Mouse (Mus musculus) ES-E14 (cell line): ENCODE results near the gene Foxp1. TPM values are rescaled to one million over a fixed set of nuclear protein-coding genes. Genes with fewer than 3 reads are reported as not detected.

Source experiments
- DNase-seq: peaks from one replicate; pipeline ENCODE4 v3.0.0-alpha.2; 2013; ENCODE audit warnings: low read depth, low spot score
- H3K27ac ChIP-seq: 2 replicates; pipeline ENCODE4 v1.5.1; 2012; ENCODE audit warnings: low read depth, mild to moderate bottlenecking, low read length, moderate library complexity, mixed read lengths; ENCODE audit not compliant: poor library complexity, insufficient read depth, severe bottlenecking
- H3K36me3 ChIP-seq: 2 replicates; pipeline ENCODE4 v1.6.1; 2012; ENCODE audit warnings: mild to moderate bottlenecking, low read length, moderate library complexity, mixed read lengths; ENCODE audit not compliant: control insufficient read depth, poor library complexity, insufficient read depth, severe bottlenecking
- H3K4me1 ChIP-seq, 2 experiments: fragments of 150-350 bp in 1 of 2; sonication (generic) in 1 of 2; 2 replicates each; pipeline ENCODE4 v1.6.1; 2012; ENCODE audit warnings: low read length in 2 of 2, mild to moderate bottlenecking in 1 of 2, mixed read lengths in 1 of 2; ENCODE audit not compliant: control insufficient read depth in 2 of 2, insufficient read depth in 2 of 2, poor library complexity in 1 of 2
- H3K4me3 ChIP-seq, 2 experiments: fragments of 150-350 bp in 1 of 2; sonication (generic) in 1 of 2; 2 replicates each; pipeline ENCODE4 v1.5.1; 2012; ENCODE audit warnings: low read length in 2 of 2, low read depth in 1 of 2, mild to moderate bottlenecking in 1 of 2, mixed read lengths in 1 of 2; ENCODE audit not compliant: insufficient read depth in 1 of 2, poor library complexity in 1 of 2, severe bottlenecking in 1 of 2
- H3K9ac ChIP-seq: 2 replicates; pipeline ENCODE4 v1.6.1; 2012; ENCODE audit warnings: low read depth, mild to moderate bottlenecking, low read length, mixed read lengths; ENCODE audit not compliant: poor library complexity, insufficient read depth, severe bottlenecking
- H3K9me3 ChIP-seq: fragments of 150-350 bp; sonication (generic); 2 replicates; pipeline ENCODE4 v1.6.1; 2012; ENCODE audit warnings: low read depth, mild to moderate bottlenecking, low read length; ENCODE audit not compliant: control insufficient read depth, insufficient read depth
- CHD2 ChIP-seq: IDR thresholded peaks from 2 replicates; pipeline ENCODE4 v1.6.1; 2014; ENCODE audit warnings: mild to moderate bottlenecking, low read depth, low read length, inconsistent platforms
- HCFC1 ChIP-seq: IDR thresholded peaks from 2 replicates; pipeline ENCODE4 v1.6.1; 2012; ENCODE audit warnings: low read length, inconsistent platforms, borderline replicate concordance; ENCODE audit not compliant: insufficient read depth
- MAFK ChIP-seq: IDR thresholded peaks from 2 replicates; pipeline ENCODE4 v1.6.1; 2014; ENCODE audit warnings: mild to moderate bottlenecking, low read depth, low read length, inconsistent platforms; ENCODE audit not compliant: insufficient read depth
- ZC3H11A ChIP-seq: IDR thresholded peaks from 2 replicates; pipeline ENCODE4 v1.6.1; 2012; ENCODE audit warnings: low read depth, mild to moderate bottlenecking, inconsistent platforms, low read length, borderline replicate concordance
- ZNF384 ChIP-seq: IDR thresholded peaks from 2 replicates; pipeline ENCODE4 v1.6.1; 2012; ENCODE audit warnings: low read depth, low read length, inconsistent platforms
- in situ Hi-C, 2 experiments: fragments of 600-800 bp; cut with MboI; formaldehyde crosslinking; loops; one replicate each; pipeline ENCODE4 v1.15.1; 2025; ENCODE audit warnings: low sequenced_read_pairs in 2 of 2, inconsistent platforms in 1 of 2; ENCODE audit not compliant: unreplicated experiment in 2 of 2
- total RNA-seq: library from RNA; depleted of rRNA; stranded (reverse); fragments of 300-350 nt; gene quantifications from 2 replicates; pipeline ENCODE4 v1.2.3, GENCODE M21; 2012

The Foxp1 gene
- total RNA-seq, 1 experiment = 70.0 TPM

DNA sequence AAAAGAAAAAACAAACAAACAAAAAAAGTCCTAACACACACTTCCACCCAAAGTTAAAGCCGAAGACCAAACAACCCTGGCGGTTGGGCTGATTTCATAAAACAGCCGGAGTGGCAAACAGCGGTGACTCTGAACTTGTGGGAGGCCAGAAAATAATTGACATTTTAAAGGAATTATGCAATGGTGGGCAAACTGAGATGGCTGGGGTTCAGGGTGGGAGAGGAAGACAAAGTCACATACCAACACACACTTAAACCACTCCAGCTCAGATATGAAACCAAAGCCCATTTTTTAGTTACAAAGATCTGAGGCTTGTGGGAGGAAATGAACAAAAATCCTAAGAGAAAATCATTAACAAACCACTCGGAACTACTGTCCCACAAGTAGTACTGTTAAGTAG is 17.6 kb upstream of the Foxp1 start:
- Histone ChIP-seq H3K36me3 (no peaks in the 10 kb centered on the region), H3K4me3 (no peak overlapping the region), H3K4me1 (peaks cover 3 to 5% of the 10 kb centered on the region in 2 experiments), H3K9me3 (no peaks in the 10 kb centered on the region), H3K27ac (no peak overlapping the region), H3K9ac (no peak overlapping the region)
- in situ Hi-C loops = no loop called here
- TF ChIP-seq HCFC1 = no peak
- TF ChIP-seq MAFK = no peak
- no peak for TF ChIP-seq ZNF384
- no peak for TF ChIP-seq CHD2
- no peak for TF ChIP-seq ZC3H11A
- DNase-seq = no peak

DNA sequence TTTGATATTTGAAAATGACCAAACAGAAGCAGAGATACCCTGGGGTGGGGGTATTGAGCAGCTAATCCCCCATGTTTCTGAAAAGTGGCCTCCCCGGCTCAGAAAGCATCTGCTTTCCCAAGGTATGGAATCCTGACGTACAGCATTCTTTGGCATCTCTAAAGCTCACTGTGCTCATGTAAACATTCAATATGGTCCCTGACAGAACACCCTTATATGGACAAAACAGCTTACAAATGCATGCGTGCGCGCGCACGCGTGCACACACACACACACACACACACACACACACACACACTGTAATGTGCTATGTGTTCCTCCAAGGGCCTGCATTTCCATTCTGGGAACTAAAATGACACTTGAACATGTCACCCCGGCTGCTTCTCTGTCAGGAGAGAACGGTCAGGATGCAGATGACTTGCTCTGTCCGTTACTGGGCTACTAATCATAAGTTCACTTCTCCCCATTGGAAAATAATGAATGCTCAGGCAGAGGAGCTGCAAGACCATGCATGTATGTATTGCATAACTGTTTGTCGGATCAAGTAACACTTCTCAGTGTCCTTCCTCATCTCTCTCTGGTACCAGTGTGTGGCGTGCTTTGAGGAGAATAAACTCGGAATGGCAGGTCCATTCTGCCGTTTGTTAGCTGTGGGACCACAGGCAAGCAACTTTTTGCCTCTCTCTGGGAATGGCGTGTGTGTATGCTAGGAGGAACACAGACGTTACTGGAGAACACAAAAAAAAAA is 15.8 kb upstream of the Foxp1 start:
- no peak for TF ChIP-seq ZC3H11A
- no peak for TF ChIP-seq ZNF384
- no peak for TF ChIP-seq CHD2
- TF ChIP-seq HCFC1 = no peak
- no peak for TF ChIP-seq MAFK
- no peak for DNase-seq
- in situ Hi-C loops = no loop called here
- Histone ChIP-seq H3K27ac (no peak overlapping the region), H3K9me3 (no peaks in the 10 kb centered on the region), H3K4me1 (peaks cover 3 to 5% of the 10 kb centered on the region in 2 experiments), H3K9ac (no peak overlapping the region), H3K36me3 (no peaks in the 10 kb centered on the region), H3K4me3 (no peak overlapping the region)

DNA sequence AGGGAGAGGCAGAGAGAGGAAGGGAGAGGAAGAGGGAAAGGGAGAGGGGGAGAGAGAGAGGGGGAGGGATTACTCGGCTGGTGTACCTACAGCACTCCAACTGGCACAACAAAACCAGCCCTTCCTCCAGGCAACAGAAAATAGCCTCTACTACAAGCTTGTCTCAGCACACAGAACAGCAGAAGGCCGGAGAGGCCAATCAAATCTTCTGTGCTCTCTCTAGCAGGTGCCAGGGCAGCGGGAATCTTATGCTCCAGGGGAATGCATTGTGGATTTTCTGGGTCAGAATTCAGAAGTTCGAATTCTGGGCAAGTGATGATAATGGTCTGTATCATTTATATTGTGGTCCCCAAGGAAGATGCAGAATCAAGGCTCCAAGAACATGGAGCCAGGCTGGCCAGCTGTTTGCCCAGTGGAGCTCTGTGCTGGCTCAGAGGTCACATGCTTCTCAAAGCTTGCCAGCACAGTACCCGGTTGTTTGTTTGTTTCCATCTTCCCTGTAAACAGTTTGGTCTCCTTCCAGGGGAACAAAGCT is 11.8 kb upstream of the Foxp1 start:
- H3K9ac ChIP-seq = no peak overlapping the region
- in situ Hi-C loops = no loop called here
- no peak for DNase-seq
- no peak overlapping the region for H3K4me3 ChIP-seq
- H3K36me3 ChIP-seq = no peaks in the 10 kb centered on the region
- TF ChIP-seq MAFK (no peak), HCFC1 (no peak)
- H3K9me3 ChIP-seq = no peaks in the 10 kb centered on the region
- no peaks in the 10 kb centered on the region for H3K4me1 ChIP-seq
- no peak overlapping the region for H3K27ac ChIP-seq

DNA sequence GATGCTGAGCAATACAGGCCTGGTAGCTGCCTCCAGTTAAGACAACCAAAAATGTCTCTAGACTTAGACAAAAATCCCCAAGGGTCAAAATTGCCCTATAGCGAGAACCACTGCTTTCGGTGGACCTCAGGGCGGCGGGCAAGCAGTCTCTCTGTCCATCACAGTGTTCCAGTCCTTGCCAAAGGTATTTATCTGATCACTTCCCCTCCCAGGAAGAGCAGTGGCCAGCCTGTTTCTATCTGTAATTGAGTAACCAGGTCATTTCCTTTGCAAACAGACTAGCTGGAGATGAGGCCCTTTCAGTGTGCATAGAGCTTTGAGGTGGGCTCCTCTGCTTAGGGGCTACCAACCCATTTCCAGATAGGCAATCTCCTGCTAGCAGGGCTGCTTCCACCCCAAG is 9.9 kb upstream of the Foxp1 start:
- H3K36me3 ChIP-seq = no peaks in the 10 kb centered on the region
- in situ Hi-C loops = no loop called here
- H3K4me1 ChIP-seq = no peaks in the 10 kb centered on the region
- H3K9me3 ChIP-seq = no peaks in the 10 kb centered on the region
- no peak for DNase-seq
- H3K4me3 ChIP-seq = no peak overlapping the region
- no peak overlapping the region for H3K27ac ChIP-seq
- H3K9ac ChIP-seq = no peak overlapping the region
- no peak for TF ChIP-seq MAFK
- no peak for TF ChIP-seq CHD2
- TF ChIP-seq HCFC1 = no peak
- no peak for TF ChIP-seq ZC3H11A
- TF ChIP-seq ZNF384 = no peak

GRCm38 (mm10) chr6:99528972-99529371 is 6.5 kb upstream of the Foxp1 start:
- no peak for DNase-seq
- H3K4me3 ChIP-seq = no peak overlapping the region
- in situ Hi-C loops = no loop called here

More at GRCm38 (mm10) chr6:99528972-99529371, 6.5 kb upstream of the Foxp1 start:
- H3K36me3 ChIP-seq = no peaks in the 10 kb centered on the region
- no peak for TF ChIP-seq ZNF384
- TF ChIP-seq MAFK = 0 out of 2 replicates have a peak, but pooled peaks have one; percentile 36
- no peak overlapping the region for H3K27ac ChIP-seq
- H3K9me3 ChIP-seq = no peaks in the 10 kb centered on the region
- H3K9ac ChIP-seq = no peak overlapping the region
- no peaks in the 10 kb centered on the region for H3K4me1 ChIP-seq
